20 mouse cellular contexts compared by ENCODE assay signal in genomic region chr8:119719011-119719501, GRCm38 (mm10). TPM values are rescaled to one million over a fixed set of nuclear protein-coding genes. Genes with fewer than 3 reads are reported as not detected.
DNase-seq lines count a peak whose midpoint lies in the region; ATAC-seq and TF ChIP-seq lines count a peak whose summit lies in the region.
"Had no signal": no experiment of that assay in that cellular context is flagged by ENCODE, and none has a peak within 500 bp of the region (broad histone marks: within the 10 kb centered on the region; RNA-seq: fewer than 3 reads in every experiment).

No protein-coding gene starts in this region.

- WGBS in hindbrain, postnatal 0 days, result 46% methylated on average over 12 of the region's 12 CpGs
- WGBS in hindbrain, embryonic 14.5 days, result 60% methylated on average over 12 of the region's 12 CpGs
- WGBS in kidney, embryonic 14.5 days, result 65% methylated on average over 12 of the region's 12 CpGs
- 52% methylated on average over 12 of the region's 12 CpGs for WGBS in heart, embryonic 12.5 days

- no peaks in the 10 kb centered on the region for H3K9me3 ChIP-seq in hindbrain, postnatal 0 days (ENCODE audit: low read length)
- no peaks in the 10 kb centered on the region for H3K9me3 ChIP-seq in hindbrain, embryonic 14.5 days (ENCODE audit: control insufficient read depth, low read length)
- no peaks in the 10 kb centered on the region for H3K9me3 ChIP-seq in kidney, embryonic 14.5 days (ENCODE audit: control insufficient read depth, low read length)
- no peaks in the 10 kb centered on the region for H3K9me3 ChIP-seq in heart, embryonic 12.5 days (replicated peaks)
- H3K9me3 ChIP-seq: embryonic facial prominence, embryonic 13.5 days; forebrain, embryonic 12.5 days; G1E; heart, embryonic 10.5 days; neural tube, embryonic 13.5 days had no signal

- intact Hi-C loops in heart, postnatal 25 days (cut with DNase I), result no loop called here

- peaks cover 3% of the 10 kb centered on the region; the same call in 1 of the 2 replicates for H3K4me1 ChIP-seq in hindbrain, postnatal 0 days (ENCODE audit: insufficient read depth, low read length)
- no peaks in the 10 kb centered on the region for H3K4me1 ChIP-seq in hindbrain, embryonic 14.5 days (replicated peaks; ENCODE audit: control insufficient read depth, insufficient read depth, low read length)
- H3K4me1 ChIP-seq in kidney, embryonic 14.5 days (ENCODE audit: control insufficient read depth, insufficient read depth, low read length), result no peaks in the 10 kb centered on the region
- H3K4me1 ChIP-seq in heart, embryonic 12.5 days (replicated peaks), result peaks cover 42% of the 10 kb centered on the region
- H3K4me1 ChIP-seq: forebrain, embryonic 12.5 days had no signal

- no peak for ATAC-seq in hindbrain, postnatal 0 days
- ATAC-seq in hindbrain, embryonic 14.5 days (ENCODE audit: low FRiP score), result no peak
- no peak for ATAC-seq in kidney, embryonic 14.5 days (ENCODE audit: low FRiP score, low TSS enrichment)
- ATAC-seq in heart, embryonic 12.5 days (ENCODE audit: insufficient number of reproducible peaks, low FRiP score), result no peak
- ATAC-seq: lung, postnatal 0 days had no signal

- no peaks in the 10 kb centered on the region for H3K36me3 ChIP-seq in hindbrain, postnatal 0 days (ENCODE audit: insufficient read depth, low read length)
- no peaks in the 10 kb centered on the region for H3K36me3 ChIP-seq in hindbrain, embryonic 14.5 days (replicated peaks; ENCODE audit: control insufficient read depth, insufficient read depth)
- H3K36me3 ChIP-seq in kidney, embryonic 14.5 days (ENCODE audit: control insufficient read depth, insufficient read depth, low read length), result no peaks in the 10 kb centered on the region
- H3K36me3 ChIP-seq in heart, embryonic 12.5 days, result no peaks in the 10 kb centered on the region
- H3K36me3 ChIP-seq: embryonic facial prominence, embryonic 13.5 days; forebrain, embryonic 12.5 days; G1E; heart, embryonic 10.5 days; neural tube, embryonic 13.5 days had no signal

- no peak overlapping the region for H3K9ac ChIP-seq in hindbrain, postnatal 0 days (replicated peaks; ENCODE audit: low read length)
- H3K9ac ChIP-seq in hindbrain, embryonic 14.5 days, result no peak overlapping the region
- H3K9ac ChIP-seq in kidney, embryonic 14.5 days (ENCODE audit: low read depth, low read length), result no peak overlapping the region
- H3K9ac ChIP-seq in heart, embryonic 12.5 days, result no peak overlapping the region
- H3K9ac ChIP-seq: embryonic facial prominence, embryonic 13.5 days; forebrain, embryonic 12.5 days; neural tube, embryonic 13.5 days had no signal

- H3K4me2 ChIP-seq in hindbrain, postnatal 0 days (ENCODE audit: low read depth, low read length), result no peak overlapping the region
- no peak overlapping the region for H3K4me2 ChIP-seq in hindbrain, embryonic 14.5 days (replicated peaks)
- no peak overlapping the region for H3K4me2 ChIP-seq in kidney, embryonic 14.5 days (replicated peaks; ENCODE audit: low read depth, low read length)
- H3K4me2 ChIP-seq in heart, embryonic 12.5 days, result no peak overlapping the region
- H3K4me2 ChIP-seq: embryonic facial prominence, embryonic 13.5 days; forebrain, embryonic 12.5 days; midbrain, embryonic 11.5 days; neural tube, embryonic 13.5 days had no signal

- no peak for TF ChIP-seq CTCF in hindbrain, postnatal 0 days (IDR thresholded peaks at IDR 0.05; ENCODE audit: low read depth)

- H3K27me3 ChIP-seq in hindbrain, postnatal 0 days (ENCODE audit: insufficient read depth, low read length), result no peaks in the 10 kb centered on the region
- H3K27me3 ChIP-seq in hindbrain, embryonic 14.5 days (ENCODE audit: control insufficient read depth, insufficient read depth, low read length), result no peaks in the 10 kb centered on the region
- no peaks in the 10 kb centered on the region for H3K27me3 ChIP-seq in kidney, embryonic 14.5 days (ENCODE audit: control insufficient read depth, insufficient read depth, low read length)
- H3K27me3 ChIP-seq in heart, embryonic 12.5 days (replicated peaks), result 0 out of 2 replicates have a peak, but pooled peaks cover 7% of the 10 kb centered on the region
- H3K27me3 ChIP-seq: embryonic facial prominence, embryonic 13.5 days; forebrain, embryonic 12.5 days had no signal

- 0 out of 2 replicates have a peak overlapping the region, but pooled peaks have one; percentile 17 for H3K27ac ChIP-seq in hindbrain, postnatal 0 days
- H3K27ac ChIP-seq in hindbrain, embryonic 14.5 days, result no peak overlapping the region
- no peak overlapping the region for H3K27ac ChIP-seq in kidney, embryonic 14.5 days (ENCODE audit: low read depth, low read length)
- H3K27ac ChIP-seq in heart, embryonic 12.5 days (ENCODE audit: poor library complexity, severe bottlenecking), result no peak overlapping the region
- H3K27ac ChIP-seq: embryonic facial prominence, embryonic 13.5 days; forebrain, embryonic 12.5 days; heart, embryonic 10.5 days; neural tube, embryonic 13.5 days had no signal

- H3K4me3 ChIP-seq in hindbrain, postnatal 0 days (ENCODE audit: low read length), result no peak overlapping the region
- no peak overlapping the region for H3K4me3 ChIP-seq in hindbrain, embryonic 14.5 days (replicated peaks; ENCODE audit: low read length)
- H3K4me3 ChIP-seq in kidney, embryonic 14.5 days (ENCODE audit: low read length), result no peak overlapping the region
- no peak overlapping the region for H3K4me3 ChIP-seq in heart, embryonic 12.5 days
- H3K4me3 ChIP-seq: embryonic facial prominence, embryonic 13.5 days; forebrain, embryonic 12.5 days; heart, embryonic 10.5 days; neural tube, embryonic 13.5 days had no signal

- DNase-seq in hindbrain, postnatal 0 days (ENCODE audit: low spot score), result no peak
- no peak for DNase-seq in hindbrain, embryonic 14.5 days (ENCODE audit: low spot score)
- DNase-seq in adrenal gland, postnatal 36 days, result peak; percentile 35 to 57
- DNase-seq in layer of hippocampus, postnatal 10 days (ENCODE audit: low spot score in 2 of 2), result peak; percentile 22 to 24
- DNase-seq in right cerebral cortex, postnatal 10 days (ENCODE audit: low spot score in 2 of 2), result peak; percentile 35 to 44
- DNase-seq in heart, postnatal 25 days (ENCODE audit: low spot score), result no peak
- DNase-seq: cerebellum, postnatal 36 days; gastrocnemius, postnatal 10 days; kidney, postnatal 10 days; liver had no signal

RNA-seq across cellular contexts. Expression of gene Atp2c2, which starts 19.2 kb away (rescaled TPM):
- total RNA-seq in hindbrain, postnatal 0 days (2014; rRNA removed), result 0.26 and 0.29 TPM in 2 replicates
- polyA plus RNA-seq in hindbrain, postnatal 0 days (2015; fragmentation: Nextera tagmentation; extraction: Ambion mirVana), result 0.66 and 0.98 TPM in 2 replicates
- 0.13 and 0.22 TPM in 2 replicates for polyA plus RNA-seq in hindbrain, embryonic 14.5 days (2014; fragmentation: Nextera tagmentation; extraction: Ambion mirVana)
- total RNA-seq in adrenal gland, postnatal 36 days (2021), result under 1 TPM; 0.17 to 0.46 TPM
- 1 to 10 TPM; 1.8 to 2.0 TPM for total RNA-seq in layer of hippocampus, postnatal 10 days (2021)
- 0.97 and 1.2 TPM in 2 replicates for polyA plus RNA-seq in kidney, embryonic 14.5 days (2014; fragmentation: Nextera tagmentation; extraction: Ambion mirVana)
- polyA plus RNA-seq in heart, embryonic 12.5 days (2016; fragmentation: Nextera tagmentation; extraction: Ambion mirVana), result 0.33 and 0.38 TPM in 2 replicates
- total RNA-seq in heart, postnatal 25 days (2021), result not detected
- total RNA-seq: G1E; gastrocnemius, postnatal 10 days had no signal
- polyA plus RNA-seq: G1E had no signal

RNA-seq across cellular contexts. Expression of gene Wfdc1, which starts 52.9 kb away (rescaled TPM):
- 20.6 and 24.1 TPM in 2 replicates for total RNA-seq in hindbrain, postnatal 0 days (2014; rRNA removed)
- 10.6 and 12.0 TPM in 2 replicates for polyA plus RNA-seq in hindbrain, postnatal 0 days (2015; fragmentation: Nextera tagmentation; extraction: Ambion mirVana)
- 5.5 and 6.1 TPM in 2 replicates for polyA plus RNA-seq in hindbrain, embryonic 14.5 days (2014; fragmentation: Nextera tagmentation; extraction: Ambion mirVana)
- 10 to 100 TPM in 1 of 2 experiments, 1 to 10 TPM in 1; 9.7 to 15.6 TPM for total RNA-seq in adrenal gland, postnatal 36 days (2021)
- 1 to 10 TPM; 5.1 to 5.2 TPM for total RNA-seq in layer of hippocampus, postnatal 10 days (2021)
- polyA plus RNA-seq in kidney, embryonic 14.5 days (2014; fragmentation: Nextera tagmentation; extraction: Ambion mirVana), result 1.8 and 1.9 TPM in 2 replicates
- 3.1 and 3.5 TPM in 2 replicates for polyA plus RNA-seq in heart, embryonic 12.5 days (2016; fragmentation: Nextera tagmentation; extraction: Ambion mirVana)
- 10 to 100 TPM; 45.5 to 49.2 TPM for total RNA-seq in heart, postnatal 25 days (2021)
- total RNA-seq: G1E had no signal
- polyA plus RNA-seq: C2C12, G1E had no signal

RNA-seq across cellular contexts. Expression of gene Tldc1, which starts 59.2 kb away (rescaled TPM):
- 20.2 and 21.2 TPM in 2 replicates for total RNA-seq in hindbrain, postnatal 0 days (2014; rRNA removed)
- polyA plus RNA-seq in hindbrain, postnatal 0 days (2015; fragmentation: Nextera tagmentation; extraction: Ambion mirVana), result 7.4 and 8.4 TPM in 2 replicates
- polyA plus RNA-seq in hindbrain, embryonic 14.5 days (2014; fragmentation: Nextera tagmentation; extraction: Ambion mirVana), result 6.5 and 7.4 TPM in 2 replicates
- 10 to 100 TPM; 11.0 to 17.4 TPM for total RNA-seq in adrenal gland, postnatal 36 days (2021)
- 10 to 100 TPM; 16.3 to 18.3 TPM for total RNA-seq in layer of hippocampus, postnatal 10 days (2021)
- 6.4 and 13.0 TPM in 2 replicates for polyA plus RNA-seq in kidney, embryonic 14.5 days (2014; fragmentation: Nextera tagmentation; extraction: Ambion mirVana)
- polyA plus RNA-seq in heart, embryonic 12.5 days (2016; fragmentation: Nextera tagmentation; extraction: Ambion mirVana), result 14.6 and 14.8 TPM in 2 replicates
- 10 to 100 TPM; 10.5 to 12.4 TPM for total RNA-seq in heart, postnatal 25 days (2021)

Comparison
In these comparisons a context has a peak if more than half of its experiments do, and no peak if none do; other contexts are left out.
1. DNase-seq: peak in adrenal gland, postnatal 36 days (2 of 2), layer of hippocampus, postnatal 10 days (2 of 2) and right cerebral cortex, postnatal 10 days (2 of 2); none in hindbrain, postnatal 0 days (single experiment), hindbrain, embryonic 14.5 days (single experiment) and heart, postnatal 25 days (single experiment).